Mouse (Mus musculus) liver, postnatal 0 days (tissue): ENCODE measurements at regions not wholly inside any gene's neighbourhood (a gene's known extent, or its start where the extent isn't known, plus 50 kb on each side); places are given as distances from the start of the nearest gene placed in this dataset.

Source experiments
- CTCF ChIP-seq: sonication (generic); IDR thresholded peaks from 2 replicates; pipeline ENCODE4 v1.5.1; 2016; ENCODE audit warnings: antibody characterized with exemption, low read depth
- EP300 ChIP-seq: IDR thresholded peaks from 2 replicates; pipeline ENCODE4 v1.6.1; 2016; ENCODE audit warnings: antibody characterized with exemption, low read depth, mild to moderate bottlenecking

- no peak for TF ChIP-seq CTCF
- TF ChIP-seq EP300, result no peak
Observed at GRCm38 (mm10) chr6:14573001-14573400, 182.1 kb downstream of the Ppp1r3a start.
